Mouse (Mus musculus) midbrain, embryonic 13.5 days (tissue): Measurements from ENCODE around the gene Polr2g. TPM values are rescaled to one million over a fixed set of nuclear protein-coding genes. Genes with fewer than 3 reads are reported as not detected.
"Not testable (repeated sequence)": the region's sequence is repeated elsewhere in the genome, so short reads cannot be mapped to it uniquely, and the experiment has no call there.

Experiments
- ATAC-seq: fragments of 200-750 bp; cut with Nextera tagmentation; 2 replicates; pipeline ENCODE4 v1.8.0; 2017; ENCODE audit warnings: mild to moderate bottlenecking, moderate TSS enrichment, moderate library complexity
- H3K27ac ChIP-seq: fragments of 300-500 bp; sonication (generic); 2 replicates; pipeline ENCODE4 v1.5.1; 2015; ENCODE audit warnings: inconsistent platforms, mild to moderate bottlenecking, moderate library complexity
- H3K27me3 ChIP-seq: fragments of 300-500 bp; sonication (generic); 2 replicates; pipeline ENCODE4 v1.6.1; 2015; ENCODE audit warnings: mild to moderate bottlenecking, inconsistent platforms
- H3K36me3 ChIP-seq: fragments of 300-500 bp; sonication (generic); 2 replicates; pipeline ENCODE4 v1.6.1; 2015; ENCODE audit warnings: mild to moderate bottlenecking, inconsistent platforms
- H3K4me1 ChIP-seq: fragments of 300-500 bp; sonication (generic); replicated peaks from 2 replicates; pipeline ENCODE4 v1.6.1; 2015; ENCODE audit warnings: inconsistent platforms
- H3K4me2 ChIP-seq: fragments of 300-500 bp; sonication (generic); replicated peaks from 2 replicates; pipeline ENCODE4 v1.6.1; 2015; ENCODE audit warnings: moderate library complexity, mild to moderate bottlenecking, inconsistent platforms
- H3K4me3 ChIP-seq: fragments of 300-500 bp; sonication (generic); replicated peaks from 2 replicates; pipeline ENCODE4 v1.5.1; 2015; ENCODE audit warnings: mild to moderate bottlenecking, inconsistent platforms
- H3K9ac ChIP-seq: fragments of 300-500 bp; sonication (generic); replicated peaks from 2 replicates; pipeline ENCODE4 v1.6.1; 2015; ENCODE audit warnings: mild to moderate bottlenecking, inconsistent platforms
- H3K9me3 ChIP-seq: fragments of 300-500 bp; sonication (generic); 2 replicates; pipeline ENCODE4 v1.6.1; 2016; ENCODE audit warnings: mild to moderate bottlenecking, inconsistent platforms
- WGBS: fragments of 180-500 bp; shearing (Covaris S2); methylation state at CpG from one replicate; pipeline ENCODE4 v1.1.7; 2015; 5-methylcytosine and 5-hydroxymethylcytosine counted together
- polyA plus RNA-seq: library from polyadenylated mRNA; unstranded; fragments of >200 nt; fragmentation: Nextera tagmentation; extraction: Ambion mirVana; gene quantifications from 2 replicates; pipeline ENCODE4 v1.2.1, GENCODE M21; 2015

Gene Polr2g
- 163 and 164 TPM in 2 replicates for polyA plus RNA-seq

- WGBS, result 2% methylated on average over 25 of the region's 25 CpGs
- peaks cover 27% of the 10 kb centered on the region for H3K4me1 ChIP-seq
- H3K27ac ChIP-seq, result peak within 1 kb of the TSS; percentile 55
- H3K9me3 ChIP-seq, result no peaks in the 10 kb centered on the region
- peaks cover 23% of the 10 kb centered on the region for H3K36me3 ChIP-seq
- H3K27me3 ChIP-seq, result no peaks in the 10 kb centered on the region
- peak; percentile 56 for ATAC-seq
- H3K4me2 ChIP-seq, result peak within 1 kb of the TSS; percentile 75
- peak within 1 kb of the TSS; percentile 83 for H3K9ac ChIP-seq
- H3K4me3 ChIP-seq, result peak within 1 kb of the TSS; percentile 86
These were observed at the start of gene Polr2g for GRCm38 (mm10) chr19:8798264-8798946. TSS of gene Polr2g (minus strand) at chr19:8798577.

GRCm38 (mm10) chr19:8844371-8845129, 46.2 kb upstream of the Polr2g start:
- WGBS, result 60% methylated on average over 5 of the region's 5 CpGs
- Histone ChIP-seq H3K9ac (no peak overlapping the region), H3K36me3 (peaks cover 56% of the 10 kb centered on the region)

GRCm38 (mm10) chr19:8842961-8843360, 44.6 kb upstream of the Polr2g start:
- H3K9ac ChIP-seq, result no peak overlapping the region
- no peak overlapping the region for H3K27ac ChIP-seq
- H3K9me3 ChIP-seq, result no peaks in the 10 kb centered on the region
- peaks cover 40% of the 10 kb centered on the region for H3K36me3 ChIP-seq
- H3K4me1 ChIP-seq, result peaks cover 36% of the 10 kb centered on the region
- H3K4me3 ChIP-seq, result no peak overlapping the region
- no peaks in the 10 kb centered on the region for H3K27me3 ChIP-seq
- no peak overlapping the region for H3K4me2 ChIP-seq
- WGBS, result 86% methylated on average over 6 of the region's 6 CpGs
- ATAC-seq, result no peak

More at GRCm38 (mm10) chr19:8844371-8845129, 46.2 kb upstream of the Polr2g start:
- no peak overlapping the region; the same call in 1 of the 2 replicates for H3K27ac ChIP-seq
- no peaks in the 10 kb centered on the region for H3K27me3 ChIP-seq
- ATAC-seq, result no peak
- no peak overlapping the region for H3K4me2 ChIP-seq
- H3K4me1 ChIP-seq, result peaks cover 23% of the 10 kb centered on the region
- no peaks in the 10 kb centered on the region for H3K9me3 ChIP-seq
- no peak overlapping the region for H3K4me3 ChIP-seq

- Histone ChIP-seq H3K27me3 (no peaks in the 10 kb centered on the region), H3K36me3 (peaks cover 21% of the 10 kb centered on the region), H3K9me3 (no peaks in the 10 kb centered on the region), H3K27ac (no peak overlapping the region; the same call in 1 of the 2 replicates), H3K4me1 (peaks cover 41% of the 10 kb centered on the region), H3K9ac (peak overlapping the region; percentile 93), H3K4me3 (peak overlapping the region; percentile 79), H3K4me2 (peak overlapping the region; percentile 77)
- 90% methylated on average over 7 of the region's 7 CpGs for WGBS
- no peak for ATAC-seq
These were observed 42.6 kb upstream of the Polr2g start for GRCm38 (mm10) chr19:8841012-8841411.

GRCm38 (mm10) chr19:8839908-8840791, 41.8 kb upstream of the Polr2g start:
- no peaks in the 10 kb centered on the region for H3K9me3 ChIP-seq
- H3K4me3 ChIP-seq, result peak overlapping the region; percentile 79
- peaks cover 25% of the 10 kb centered on the region for H3K36me3 ChIP-seq
- peak; percentile 31 for ATAC-seq
- peaks cover 41% of the 10 kb centered on the region for H3K4me1 ChIP-seq
- no peaks in the 10 kb centered on the region for H3K27me3 ChIP-seq
- H3K4me2 ChIP-seq, result peak overlapping the region; percentile 77
- peak overlapping the region; percentile 93 for H3K9ac ChIP-seq
- WGBS, result 10% methylated on average over 29 of the region's 29 CpGs
- peak overlapping the region; percentile 98 for H3K27ac ChIP-seq

GRCm38 (mm10) chr19:8839103-8839907, 40.9 kb upstream of the Polr2g start, which contains the start of gene Gng3:
TSS of gene Gng3 (minus strand) at chr19:8839194.
- peak; percentile 94 for ATAC-seq
- Histone ChIP-seq H3K4me3 (peak within 1 kb of the TSS; percentile 79), H3K9me3 (no peaks in the 10 kb centered on the region), H3K4me2 (peak within 1 kb of the TSS; percentile 77), H3K27me3 (no peaks in the 10 kb centered on the region), H3K27ac (peak within 1 kb of the TSS; percentile 98), H3K36me3 (peaks cover 32% of the 10 kb centered on the region), H3K4me1 (peaks cover 41% of the 10 kb centered on the region), H3K9ac (peak within 1 kb of the TSS; percentile 93)
- 32% methylated on average over 11 of the region's 11 CpGs for WGBS

GRCm38 (mm10) chr19:8838041-8838730, 39.8 kb upstream of the Polr2g start:
- H3K27me3 ChIP-seq, result no peaks in the 10 kb centered on the region
- peak overlapping the region; percentile 77 for H3K4me2 ChIP-seq
- no peaks in the 10 kb centered on the region for H3K9me3 ChIP-seq
- peak overlapping the region; percentile 98 for H3K27ac ChIP-seq
- H3K4me1 ChIP-seq, result peaks cover 41% of the 10 kb centered on the region
- peak overlapping the region; percentile 93 for H3K9ac ChIP-seq
- H3K36me3 ChIP-seq, result peaks cover 43% of the 10 kb centered on the region
- peak overlapping the region; percentile 79 for H3K4me3 ChIP-seq
- ATAC-seq, result 0 out of 2 replicates have a peak, but pooled peaks have one; percentile 2
- WGBS, result 13% methylated on average over 15 of the region's 15 CpGs

GRCm38 (mm10) chr19:8837251-8837791, 38.9 kb upstream of the Polr2g start, which contains the start of gene Bscl2:
TSS of gene Bscl2 (plus strand) at chr19:8837467.
- Histone ChIP-seq H3K4me3 (peak within 1 kb of the TSS; percentile 79), H3K4me1 (peaks cover 41% of the 10 kb centered on the region), H3K4me2 (peak within 1 kb of the TSS; percentile 77), H3K27me3 (no peaks in the 10 kb centered on the region), H3K36me3 (peaks cover 44% of the 10 kb centered on the region), H3K9ac (peak within 1 kb of the TSS; percentile 93), H3K27ac (peak within 1 kb of the TSS; percentile 98), H3K9me3 (no peaks in the 10 kb centered on the region)
- WGBS, result under 1% methylated on average over 38 of the region's 38 CpGs
- ATAC-seq, result peak; percentile 67

- H3K27me3 ChIP-seq, H3K9ac ChIP-seq, H3K4me3 ChIP-seq, ATAC-seq, H3K9me3 ChIP-seq: not testable (repeated sequence)
- H3K36me3 ChIP-seq, result peaks cover 47% of the 10 kb centered on the region
- H3K4me1 ChIP-seq, result peaks cover 35% of the 10 kb centered on the region
- H3K27ac ChIP-seq, result peak overlapping the region; percentile 98
- 97% methylated on average over 10 of the region's 10 CpGs for WGBS
- peak overlapping the region; percentile 77; the same call in 1 of the 2 replicates for H3K4me2 ChIP-seq
These were observed 38.0 kb upstream of the Polr2g start for GRCm38 (mm10) chr19:8836327-8836726.

GRCm38 (mm10) chr19:8832971-8833370, 34.6 kb upstream of the Polr2g start:
- no peak overlapping the region for H3K4me3 ChIP-seq
- ATAC-seq, result no peak
- no peaks in the 10 kb centered on the region for H3K27me3 ChIP-seq
- H3K9me3 ChIP-seq, result no peaks in the 10 kb centered on the region
- H3K4me2 ChIP-seq, result no peak overlapping the region
- no peak overlapping the region for H3K9ac ChIP-seq
- 92% methylated on average over 4 of the region's 4 CpGs for WGBS
- H3K27ac ChIP-seq, result no peak overlapping the region
- H3K36me3 ChIP-seq, result peaks cover 77% of the 10 kb centered on the region
- H3K4me1 ChIP-seq, result peaks cover 6% of the 10 kb centered on the region
